Mouse (Mus musculus): Measurements from ENCODE around the gene Cntn3.
"Not testable (repeated sequence)": the region's sequence is repeated elsewhere in the genome, so short reads cannot be mapped to it uniquely, and the experiment has no call there.

The Cntn3 gene

DNA sequence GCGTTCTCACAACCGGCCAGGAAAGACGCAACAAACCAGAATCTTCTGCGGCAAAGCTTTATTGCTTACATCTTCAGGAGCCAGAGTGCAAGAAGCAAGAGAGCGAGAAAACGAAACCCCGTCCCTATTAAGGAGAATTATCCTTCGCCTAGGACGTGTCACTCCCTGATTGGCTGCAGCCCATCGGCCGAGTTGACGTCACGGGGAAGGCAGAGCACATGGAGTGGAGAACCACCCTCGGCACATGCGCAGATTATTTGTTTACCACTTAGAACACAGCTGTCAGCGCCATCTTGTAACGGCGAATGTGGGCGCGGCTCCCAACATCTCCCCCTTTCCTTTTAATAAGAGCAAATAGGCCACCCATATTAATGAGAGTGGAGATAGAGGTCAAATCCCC lies at the start of gene Cntn3:
Gene Cntn3, minus strand, starts transcription at position 101 of the 400 bp plus-strand sequence.
- DNase-seq: not testable (repeated sequence)

DNA sequence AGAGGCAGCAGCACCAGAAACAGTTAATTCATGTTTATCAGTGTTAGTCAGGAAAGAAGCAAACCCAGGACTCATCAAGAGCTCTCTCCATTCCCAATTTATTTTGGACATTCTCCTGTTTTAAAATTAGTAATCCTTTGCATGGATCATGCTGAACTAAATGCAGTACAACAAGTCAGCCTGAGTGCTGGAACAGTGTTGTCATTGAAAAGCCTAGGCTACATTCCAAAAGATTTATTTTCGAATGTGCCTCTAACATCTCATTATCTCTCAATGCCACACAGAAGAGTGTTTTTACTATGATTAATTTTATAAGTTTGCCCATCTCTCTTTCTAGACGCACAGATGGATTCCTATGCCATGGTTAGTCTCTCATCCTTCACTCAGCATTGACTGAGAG lies 27.9 kb upstream of the Cntn3 start:
- DNase-seq: no peak

- no peak for DNase-seq
Observed at GRCm38 (mm10) chr6:102597756-102598155, 24.9 kb upstream of the Cntn3 start.

DNA sequence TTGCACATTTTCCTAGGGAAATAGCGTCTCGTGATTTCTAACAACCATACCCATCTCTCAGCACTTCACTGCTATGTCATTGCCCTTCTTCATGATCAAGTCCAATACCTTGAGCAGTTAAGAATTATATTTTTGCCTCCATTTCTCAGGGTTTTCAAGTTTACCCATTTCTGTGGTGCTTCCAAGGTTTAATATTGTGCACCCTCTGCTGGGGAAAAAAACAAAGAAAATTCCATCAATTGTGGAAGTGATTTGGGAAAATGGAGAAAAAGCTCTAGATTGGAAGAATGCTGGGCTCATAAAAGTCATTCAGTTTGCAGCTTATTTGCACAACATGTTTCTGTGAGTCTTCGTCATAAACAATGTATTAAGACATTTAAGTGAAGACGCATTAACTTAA lies 17.2 kb upstream of the Cntn3 start:
- no peak for DNase-seq

- no peak for DNase-seq
Observed at GRCm38 (mm10) chr6:102589311-102589710, 16.4 kb upstream of the Cntn3 start.

- DNase-seq: no peak
Observed at GRCm38 (mm10) chr6:102586056-102586455, 13.2 kb upstream of the Cntn3 start.

- DNase-seq: no peak
Observed at GRCm38 (mm10) chr6:102583578-102583977, 10.7 kb upstream of the Cntn3 start.

DNA sequence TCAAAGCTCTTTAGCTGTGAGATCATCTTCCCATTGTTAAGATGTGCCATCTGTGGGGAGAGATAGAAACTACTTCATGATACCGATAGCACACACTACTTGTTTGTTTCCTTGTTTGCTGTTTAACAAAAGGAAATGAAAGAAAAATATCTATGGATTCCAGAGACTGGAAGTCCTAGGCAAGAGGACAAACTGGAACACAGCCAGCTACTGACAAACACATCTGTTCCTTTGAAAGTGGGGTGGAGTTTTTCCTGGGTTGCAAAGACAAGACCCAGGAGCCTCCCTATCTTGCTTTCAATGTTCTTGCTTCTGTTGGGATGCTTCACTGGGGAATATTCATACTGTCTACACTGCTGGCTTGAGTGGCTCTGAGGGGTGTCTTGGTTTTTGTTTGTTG lies 5.4 kb downstream of the Cntn3 start:
- DNase-seq: no peak

DNA sequence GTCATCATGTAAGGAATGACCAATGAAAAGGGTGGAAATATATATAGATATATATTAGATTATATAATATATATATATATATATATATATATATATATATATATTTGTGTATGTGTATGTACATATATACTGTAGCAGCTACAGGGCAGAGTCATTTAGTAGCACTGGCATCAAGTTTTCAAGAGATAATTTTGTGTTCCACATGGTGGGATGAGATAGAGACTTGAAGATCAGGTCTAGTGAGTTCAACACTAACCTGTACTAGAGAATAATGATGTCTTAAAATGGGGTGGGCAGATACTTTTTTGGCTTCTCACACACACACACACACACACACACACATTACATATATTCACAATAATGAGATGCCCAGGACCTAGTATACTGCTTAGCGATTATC lies 7.7 kb downstream of the Cntn3 start:
- no peak for DNase-seq

GRCm38 (mm10) chr6:102564011-102564731 lies 8.7 kb downstream of the Cntn3 start:
- peak; percentile 55 to 58 for DNase-seq

- DNase-seq: no peak
Observed at GRCm38 (mm10) chr6:102563431-102563830, 9.5 kb downstream of the Cntn3 start.

- no peak for DNase-seq
Observed at GRCm38 (mm10) chr6:102557521-102557920, 15.4 kb downstream of the Cntn3 start.

DNA sequence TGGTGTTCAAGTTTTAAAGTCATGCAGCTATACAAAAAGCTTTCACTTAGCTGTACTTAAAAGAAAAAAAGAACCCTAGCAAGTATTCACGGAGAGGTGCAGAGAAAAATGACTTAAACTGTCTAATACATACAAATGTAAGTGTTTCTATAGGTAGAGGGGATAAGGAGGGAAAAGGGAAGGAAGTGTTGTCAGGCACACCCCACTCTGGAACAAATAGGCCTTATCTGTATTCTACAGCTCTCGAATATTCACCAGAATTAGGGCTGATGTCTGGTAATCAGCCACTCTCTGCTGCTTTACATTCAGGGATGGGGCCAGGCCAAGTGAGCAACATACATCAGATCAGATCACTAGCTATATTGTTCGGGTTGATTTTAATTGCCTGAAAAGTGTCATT lies 16.4 kb downstream of the Cntn3 start:
- no peak for DNase-seq

- DNase-seq: no peak
Observed at GRCm38 (mm10) chr6:102555814-102556437, 17.0 kb downstream of the Cntn3 start.

- DNase-seq: no peak
Observed at GRCm38 (mm10) chr6:102555067-102555657, 17.7 kb downstream of the Cntn3 start.

DNA sequence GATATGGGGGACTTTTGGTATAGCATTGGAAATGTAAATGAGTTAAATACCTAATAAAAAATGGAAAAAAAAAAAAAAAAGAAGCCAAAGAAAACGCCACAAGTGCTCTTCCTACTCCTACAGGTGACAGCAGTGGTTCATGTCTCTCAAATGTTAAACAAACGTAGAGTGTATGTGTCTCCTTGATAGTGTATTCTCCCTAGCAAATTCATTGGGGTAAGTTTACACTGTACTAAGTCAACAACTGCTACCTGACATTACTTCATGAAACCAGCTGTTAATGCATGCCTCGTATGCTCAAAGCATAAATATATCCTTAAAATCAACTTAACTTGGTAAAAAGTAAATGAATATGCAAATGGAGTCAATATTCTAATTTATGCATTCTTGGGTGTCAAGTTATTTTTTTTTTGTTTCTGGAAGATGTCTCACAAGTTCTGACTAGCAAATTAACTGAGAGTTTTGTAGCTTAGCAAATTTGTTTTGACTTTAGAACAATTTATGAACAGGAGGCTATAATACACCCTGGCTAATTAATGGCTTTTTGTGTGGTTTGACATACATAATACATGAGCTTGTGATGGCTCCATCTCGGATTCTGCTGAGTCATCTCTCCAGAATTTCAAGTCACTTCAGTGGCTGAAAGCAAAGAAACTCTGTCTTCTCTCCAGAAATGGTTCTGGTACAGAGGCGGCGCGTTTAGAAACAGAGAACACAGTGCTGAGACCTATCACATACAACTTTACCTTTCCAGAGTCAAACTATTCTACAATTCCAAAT lies 31.1 kb downstream of the Cntn3 start:
- no peak for DNase-seq

- DNase-seq: no peak
Observed at GRCm38 (mm10) chr6:102535599-102535998, 37.3 kb downstream of the Cntn3 start.

DNA sequence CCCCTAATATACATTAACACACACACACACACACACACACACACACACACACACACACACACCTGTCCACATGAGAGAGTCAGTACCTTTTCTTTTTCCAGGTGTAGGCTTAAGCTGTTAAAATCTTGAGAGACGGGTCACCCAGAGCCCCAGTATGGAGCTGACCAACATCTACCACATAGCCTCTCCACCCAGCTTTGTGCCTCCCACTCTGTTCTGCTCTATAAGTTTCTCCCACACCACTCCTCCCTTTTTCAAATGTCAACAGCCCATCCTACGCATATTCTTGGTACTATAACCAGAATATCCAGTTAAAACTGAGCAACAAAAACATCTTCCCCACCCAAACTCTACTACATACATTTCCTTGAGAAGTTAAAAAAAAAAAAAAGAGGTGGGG lies 49.9 kb downstream of the Cntn3 start:
- no peak for DNase-seq

- no peak for DNase-seq
Observed at GRCm38 (mm10) chr6:102520977-102521376, 51.9 kb downstream of the Cntn3 start.

- no peak for DNase-seq
Observed at GRCm38 (mm10) chr6:102515231-102515630, 57.7 kb downstream of the Cntn3 start.

DNA sequence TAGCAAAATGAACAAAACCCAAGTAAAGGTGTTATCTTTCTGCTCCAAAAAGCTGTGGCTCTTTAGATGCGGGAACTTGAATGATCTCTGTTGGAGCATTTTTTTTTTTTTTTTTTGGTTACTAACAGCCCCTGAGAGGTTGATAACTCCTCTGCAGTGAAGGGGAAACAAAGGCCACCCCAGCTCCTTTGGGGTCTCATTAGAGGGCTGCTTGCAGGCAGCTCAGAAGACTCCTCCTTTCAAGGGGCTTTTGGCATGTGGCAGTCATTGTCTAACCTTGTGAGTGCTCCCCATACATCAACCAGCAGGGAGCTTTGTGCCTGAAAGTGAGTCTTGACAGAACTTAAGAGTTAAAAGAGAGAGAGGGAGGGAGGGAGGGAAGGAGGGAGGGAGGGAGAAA lies 60.8 kb downstream of the Cntn3 start:
- DNase-seq: no peak

DNA sequence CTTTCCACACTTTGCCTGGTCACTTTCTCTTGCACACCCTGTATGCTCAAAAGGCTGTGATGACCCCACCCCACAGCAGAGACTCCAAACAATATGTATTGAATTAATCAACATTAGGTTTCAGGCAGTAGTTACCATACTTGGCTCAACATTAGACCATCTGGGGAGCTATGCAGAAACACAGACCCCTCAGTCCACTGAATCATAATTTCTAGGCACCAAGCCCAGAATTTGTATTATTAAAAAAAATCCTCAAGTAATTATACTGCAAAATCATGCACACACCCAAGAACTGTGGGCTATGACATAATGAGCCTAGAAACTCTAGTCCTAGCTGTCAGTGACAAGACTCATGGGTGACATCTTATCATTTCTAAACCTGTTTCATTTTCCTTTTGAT lies 87.4 kb downstream of the Cntn3 start:
- no peak for DNase-seq

DNA sequence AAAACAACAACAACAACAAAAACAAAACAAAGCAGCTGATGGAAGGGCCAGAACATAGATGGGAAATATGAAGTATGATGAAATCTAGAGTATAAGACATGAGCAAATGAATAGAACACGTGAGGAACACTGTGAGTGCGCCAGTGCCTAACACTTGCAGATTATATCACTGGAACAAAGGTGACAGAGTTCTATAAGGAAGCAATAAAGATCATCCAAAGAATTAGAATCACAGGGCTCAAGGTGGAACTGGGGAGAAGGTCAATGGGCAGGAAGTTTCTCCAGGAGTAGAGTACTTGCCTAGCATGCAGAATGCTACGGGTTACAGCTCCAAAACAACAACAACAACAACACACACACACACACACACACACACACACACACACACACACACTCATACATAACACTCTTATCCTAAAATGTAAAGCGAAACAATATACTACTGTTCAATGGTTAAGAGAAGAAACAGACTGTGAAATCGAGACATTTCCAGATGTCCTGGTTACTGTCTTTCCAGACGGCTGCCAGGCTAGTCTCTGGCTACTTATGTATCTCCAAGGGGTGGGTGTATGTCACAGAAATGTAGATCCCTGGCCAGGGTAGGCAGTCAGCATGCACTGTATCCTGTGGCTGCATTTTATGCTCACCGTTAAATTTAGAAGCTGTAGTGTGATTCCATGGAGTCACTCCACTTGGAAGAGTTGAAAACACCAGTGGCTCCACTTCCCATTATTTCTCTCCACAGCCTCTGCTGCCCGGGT lies 94.4 kb downstream of the Cntn3 start:
- DNase-seq: no peak
